11 mouse cellular contexts compared by ENCODE assay signal in genomic region chr10:40190871-40191270, GRCm38 (mm10). TPM values are rescaled to one million over a fixed set of nuclear protein-coding genes. Genes with fewer than 3 reads are reported as not detected.
DNase-seq lines count a peak whose midpoint lies in the region; ATAC-seq and TF ChIP-seq lines count a peak whose summit lies in the region.
"Had no signal": no experiment of that assay in that cellular context is flagged by ENCODE, and none has a peak within 500 bp of the region (broad histone marks: within the 10 kb centered on the region; RNA-seq: fewer than 3 reads in every experiment).

No protein-coding gene starts in this region.

- no peak overlapping the region for H3K27ac ChIP-seq in lung, embryonic 15.5 days
- H3K27ac ChIP-seq in bone marrow macrophage, adult 2 months (ENCODE audit: insufficient read depth, low read depth, low read length): no peak overlapping the region
- H3K27ac ChIP-seq in liver, embryonic 13.5 days: no peak overlapping the region
- H3K27ac ChIP-seq in neural tube, embryonic 15.5 days (replicated peaks): no peak overlapping the region
- no peak overlapping the region for H3K27ac ChIP-seq in midbrain, embryonic 11.5 days (ENCODE audit: low read depth, low read length)
- H3K27ac ChIP-seq: heart, embryonic 13.5 days had no signal

- no peak overlapping the region for H3K9ac ChIP-seq in lung, embryonic 15.5 days
- H3K9ac ChIP-seq in liver, embryonic 13.5 days: 0 out of 2 replicates have a peak overlapping the region, but pooled peaks have one; percentile 52
- H3K9ac ChIP-seq in neural tube, embryonic 15.5 days (replicated peaks): no peak overlapping the region
- H3K9ac ChIP-seq in midbrain, embryonic 11.5 days (ENCODE audit: low read length): no peak overlapping the region
- H3K9ac ChIP-seq: heart, embryonic 13.5 days had no signal

- WGBS in lung, embryonic 15.5 days: 78% methylated on average over 8 of the region's 8 CpGs
- 43% methylated on average over 8 of the region's 8 CpGs for WGBS in liver, embryonic 13.5 days (ENCODE audit: insufficient replicate concordance)
- 85% methylated on average over 8 of the region's 8 CpGs for WGBS in neural tube, embryonic 15.5 days
- WGBS in midbrain, embryonic 11.5 days: 90% methylated on average over 8 of the region's 8 CpGs

- H3K36me3 ChIP-seq in lung, embryonic 15.5 days: no peaks in the 10 kb centered on the region
- H3K36me3 ChIP-seq in liver, embryonic 13.5 days: no peaks in the 10 kb centered on the region
- H3K36me3 ChIP-seq in neural tube, embryonic 15.5 days: no peaks in the 10 kb centered on the region
- H3K36me3 ChIP-seq in midbrain, embryonic 11.5 days (ENCODE audit: control insufficient read depth, insufficient read depth, low read length): no peaks in the 10 kb centered on the region
- H3K36me3 ChIP-seq: heart, embryonic 13.5 days had no signal

- no peak for DNase-seq in lung, postnatal 25 days (ENCODE audit: low spot score)
- no peak for DNase-seq in liver, embryonic 13.5 days
- DNase-seq in thymus, postnatal 14 days: peak; percentile 56
- DNase-seq in cerebellum, postnatal 14 days: no peak
- DNase-seq in midbrain, embryonic 11.5 days (ENCODE audit: low spot score, missing footprints): no peak
- DNase-seq: kidney, adult 11 months; layer of hippocampus, postnatal 36 days had no signal

- no peak overlapping the region for H3K4me3 ChIP-seq in lung, embryonic 15.5 days
- peak overlapping the region; percentile 51 for H3K4me3 ChIP-seq in bone marrow macrophage, adult 2 months (ENCODE audit: insufficient read depth, low read length)
- peak overlapping the region; percentile 40 for H3K4me3 ChIP-seq in liver, embryonic 13.5 days (replicated peaks)
- H3K4me3 ChIP-seq in neural tube, embryonic 15.5 days (replicated peaks): no peak overlapping the region
- H3K4me3 ChIP-seq in midbrain, embryonic 11.5 days (ENCODE audit: low read depth, low read length): no peak overlapping the region

- peak overlapping the region; percentile 44; the same call in 1 of the 2 replicates for H3K4me2 ChIP-seq in lung, embryonic 15.5 days
- peak overlapping the region; percentile 65 for H3K4me2 ChIP-seq in liver, embryonic 13.5 days
- no peak overlapping the region for H3K4me2 ChIP-seq in neural tube, embryonic 15.5 days
- no peak overlapping the region for H3K4me2 ChIP-seq in midbrain, embryonic 11.5 days

- TF ChIP-seq POLR2A in bone marrow macrophage, adult 2 months (IDR thresholded peaks at IDR 0.05; ENCODE audit: borderline replicate concordance, low read depth, low read length): no peak

- H3K27me3 ChIP-seq in lung, embryonic 15.5 days: 0 out of 2 replicates have a peak, but pooled peaks cover 10% of the 10 kb centered on the region
- peaks cover 28% of the 10 kb centered on the region for H3K27me3 ChIP-seq in liver, embryonic 13.5 days
- no peaks in the 10 kb centered on the region for H3K27me3 ChIP-seq in neural tube, embryonic 15.5 days (replicated peaks)
- H3K27me3 ChIP-seq in midbrain, embryonic 11.5 days (ENCODE audit: control insufficient read depth, insufficient read depth, low read length): no peaks in the 10 kb centered on the region

- no peaks in the 10 kb centered on the region for H3K9me3 ChIP-seq in lung, embryonic 15.5 days
- H3K9me3 ChIP-seq in liver, embryonic 13.5 days (replicated peaks): no peaks in the 10 kb centered on the region
- no peaks in the 10 kb centered on the region for H3K9me3 ChIP-seq in neural tube, embryonic 15.5 days (replicated peaks)
- no peaks in the 10 kb centered on the region for H3K9me3 ChIP-seq in midbrain, embryonic 11.5 days (ENCODE audit: control insufficient read depth, low read length)
- H3K9me3 ChIP-seq: heart, embryonic 13.5 days had no signal

- no peak for TF ChIP-seq CTCF in bone marrow macrophage, adult 2 months (IDR thresholded peaks at IDR 0.05; ENCODE audit: low read depth, low read length)

- peaks cover 8% of the 10 kb centered on the region; the same call in 1 of the 2 replicates for H3K4me1 ChIP-seq in lung, embryonic 15.5 days
- peaks cover 11% of the 10 kb centered on the region for H3K4me1 ChIP-seq in bone marrow macrophage, adult 2 months (ENCODE audit: control insufficient read depth, insufficient read depth, low read length)
- peaks cover 43% of the 10 kb centered on the region for H3K4me1 ChIP-seq in liver, embryonic 13.5 days (replicated peaks)
- no peaks in the 10 kb centered on the region for H3K4me1 ChIP-seq in neural tube, embryonic 15.5 days
- no peaks in the 10 kb centered on the region for H3K4me1 ChIP-seq in midbrain, embryonic 11.5 days (ENCODE audit: control insufficient read depth, insufficient read depth, low read length)

- ATAC-seq in lung, embryonic 15.5 days (ENCODE audit: borderline replicate concordance, extremely low read depth, low FRiP score, low TSS enrichment): no peak
- ATAC-seq in liver, embryonic 13.5 days (ENCODE audit: low read depth): no peak
- no peak for ATAC-seq in neural tube, embryonic 15.5 days (ENCODE audit: low FRiP score)
- no peak for ATAC-seq in midbrain, embryonic 11.5 days (ENCODE audit: low FRiP score)

RNA-seq across cellular contexts. Expression of gene Slc16a10, which starts 48.8 kb away (rescaled TPM):
- 5.1 and 6.8 TPM in 2 replicates for polyA plus RNA-seq in lung, embryonic 15.5 days (2015; fragmentation: Nextera tagmentation; extraction: Ambion mirVana)
- polyA plus RNA-seq in bone marrow macrophage, adult 2 months (2012; ENCODE audit: insufficient read depth, insufficient read length, missing spikeins): 59.0 and 61.3 TPM in 2 replicates
- 75.1 and 80.8 TPM in 2 replicates for polyA plus RNA-seq in liver, embryonic 13.5 days (2015; fragmentation: Nextera tagmentation; extraction: Ambion mirVana)
- polyA plus RNA-seq in neural tube, embryonic 15.5 days (2015; fragmentation: Nextera tagmentation; extraction: Ambion mirVana): 2.2 and 10.1 TPM in 2 replicates
- 3.5 and 4.6 TPM in 2 replicates for polyA plus RNA-seq in midbrain, embryonic 11.5 days (2014; fragmentation: Nextera tagmentation; extraction: Ambion mirVana)

RNA-seq across cellular contexts. Expression of gene Rpf2, which starts 56.0 kb away (rescaled TPM):
- polyA plus RNA-seq in lung, embryonic 15.5 days (2015; fragmentation: Nextera tagmentation; extraction: Ambion mirVana): 62.3 and 65.4 TPM in 2 replicates
- 27.4 and 28.9 TPM in 2 replicates for polyA plus RNA-seq in bone marrow macrophage, adult 2 months (2012; ENCODE audit: insufficient read depth, insufficient read length, missing spikeins)
- polyA plus RNA-seq in liver, embryonic 13.5 days (2015; fragmentation: Nextera tagmentation; extraction: Ambion mirVana): 61.4 and 74.1 TPM in 2 replicates
- 66.8 and 76.2 TPM in 2 replicates for polyA plus RNA-seq in neural tube, embryonic 15.5 days (2015; fragmentation: Nextera tagmentation; extraction: Ambion mirVana)
- 87.2 and 94.7 TPM in 2 replicates for polyA plus RNA-seq in midbrain, embryonic 11.5 days (2014; fragmentation: Nextera tagmentation; extraction: Ambion mirVana)

Comparison
In these comparisons a context has a peak if more than half of its experiments do, and no peak if none do; other contexts are left out.
1. H3K4me2 ChIP-seq: peak in lung, embryonic 15.5 days (single experiment) and liver, embryonic 13.5 days (single experiment); none in neural tube, embryonic 15.5 days (single experiment) and midbrain, embryonic 11.5 days (single experiment).
2. H3K4me3 ChIP-seq: peak in bone marrow macrophage, adult 2 months (single experiment) and liver, embryonic 13.5 days (single experiment); none in lung, embryonic 15.5 days (single experiment), neural tube, embryonic 15.5 days (single experiment) and midbrain, embryonic 11.5 days (single experiment).